Comparison of ENCODE assay signal across 8 mouse cellular contexts in the genomic region with DNA sequence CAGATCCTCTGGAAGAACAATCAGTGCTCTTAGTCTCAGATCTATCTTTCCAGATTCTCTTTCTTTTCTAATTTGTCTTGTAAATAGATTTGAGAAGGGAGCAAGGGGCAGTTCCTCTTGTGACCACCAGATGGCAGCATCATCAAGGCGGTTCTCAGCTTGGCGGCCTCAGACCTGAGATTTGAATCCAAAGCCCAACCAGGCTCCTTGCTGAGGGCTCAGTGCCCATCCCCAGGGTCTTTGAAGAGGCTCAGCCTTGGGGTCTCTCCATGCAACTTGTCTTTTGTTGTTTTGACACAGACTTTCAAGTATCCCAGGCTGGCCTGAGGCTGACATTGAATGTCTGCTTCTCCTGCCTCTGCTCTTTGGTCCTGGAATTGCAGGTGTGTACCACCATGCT. TPM values are rescaled to one million over a fixed set of nuclear protein-coding genes. Genes with fewer than 3 reads are reported as not detected.
DNase-seq lines count a peak whose midpoint lies in the region; ATAC-seq and TF ChIP-seq lines count a peak whose summit lies in the region.

No protein-coding gene starts in this region.

- TF ChIP-seq POLR2A in testis, adult 2 months (IDR thresholded peaks at IDR 0.05; ENCODE audit: control insufficient read depth, low read depth, low read length): no peak

- TF ChIP-seq CTCF in heart, postnatal 0 days (IDR thresholded peaks at IDR 0.05; ENCODE audit: low read depth): peak; percentile 92
- TF ChIP-seq CTCF in testis, adult 2 months (IDR thresholded peaks at IDR 0.05; ENCODE audit: control insufficient read depth, insufficient read depth, insufficient replicate concordance, low read depth, low read length): peak; percentile 94

- no peak for ATAC-seq in heart, postnatal 0 days (ENCODE audit: insufficient read depth, low read depth)
- peak; percentile 49 for ATAC-seq in inflammation-experienced regulatory T-cells, adult 6 months

- TF ChIP-seq EP300 in heart, postnatal 0 days (IDR thresholded peaks at IDR 0.05; ENCODE audit: low read depth): no peak

- 0 out of 2 replicates have a peak, but pooled peaks cover 3% of the 10 kb centered on the region for H3K9me3 ChIP-seq in heart, postnatal 0 days (replicated peaks; ENCODE audit: control insufficient read depth, low read length)

- WGBS in heart, postnatal 0 days: 0% methylated on average over 2 of the region's 2 CpGs

- H3K4me3 ChIP-seq in heart, postnatal 0 days (ENCODE audit: low read depth, low read length): no peak overlapping the region
- no peak overlapping the region for H3K4me3 ChIP-seq in testis, adult 2 months (ENCODE audit: control insufficient read depth, low read depth, low read length)

- H3K4me2 ChIP-seq in heart, postnatal 0 days (ENCODE audit: low read depth, low read length): no peak overlapping the region

- no peaks in the 10 kb centered on the region for H3K4me1 ChIP-seq in heart, postnatal 0 days (ENCODE audit: control insufficient read depth, insufficient read depth)
- peaks cover 11% of the 10 kb centered on the region for H3K4me1 ChIP-seq in testis, adult 2 months (ENCODE audit: control insufficient read depth, insufficient read depth, low read length)

- no peak for DNase-seq in heart, postnatal 0 days (ENCODE audit: low spot score)
- DNase-seq in heart, postnatal 25 days (ENCODE audit: low spot score): no peak
- DNase-seq in testis, postnatal 14 days (ENCODE audit: low spot score): no peak
- peak; percentile 32 for DNase-seq in cerebellum, adult 11-12 months
- DNase-seq in lung, postnatal 25 days (ENCODE audit: low spot score): peak; percentile 29
- DNase-seq in thymus, postnatal 14 days: peak; percentile 50

- no peak overlapping the region for H3K27ac ChIP-seq in heart, postnatal 0 days (ENCODE audit: low read depth)
- H3K27ac ChIP-seq in testis, adult 2 months (ENCODE audit: control insufficient read depth, insufficient read depth, low read depth, low read length): no peak overlapping the region

- intact Hi-C loops in heart, postnatal 25 days (cut with DNase I): loop anchor here (1.0 to 5.0 kb wide), 2 partner anchors 258 to 436 kb away; no protein-coding TSS in a partner anchor

- H3K27me3 ChIP-seq in heart, postnatal 0 days (ENCODE audit: control insufficient read depth, insufficient read depth, low read length): peaks cover 78% of the 10 kb centered on the region
- peaks cover 7% of the 10 kb centered on the region; the same call in 1 of the 2 replicates for H3K27me3 ChIP-seq in testis, adult 2 months (ENCODE audit: control insufficient read depth, insufficient read depth, low read length)

- no peak overlapping the region for H3K9ac ChIP-seq in heart, postnatal 0 days (replicated peaks; ENCODE audit: low read depth, low read length)

- no peaks in the 10 kb centered on the region for H3K36me3 ChIP-seq in heart, postnatal 0 days (replicated peaks; ENCODE audit: control insufficient read depth, insufficient read depth, low read length)
- no peaks in the 10 kb centered on the region for H3K36me3 ChIP-seq in testis, adult 2 months (ENCODE audit: control insufficient read depth, insufficient read depth, low read length)

RNA-seq across cellular contexts. Expression of a gene that starts 10.4 kb away (rescaled TPM):
- total RNA-seq in heart, postnatal 0 days (2014; rRNA removed; ENCODE audit: low replicate concordance): not detected in 2 replicates
- polyA plus RNA-seq in heart, postnatal 0 days (2015; fragmentation: Nextera tagmentation; extraction: Ambion mirVana): 0.11 and 0.12 TPM in 2 replicates
- under 1 TPM in 1 of 2 experiments, not detected in 1; 0.20 TPM for total RNA-seq in heart, postnatal 25 days (2021)
- polyA plus RNA-seq in testis, adult 2 months (2012; rRNA removed): 41.2 and 42.8 TPM in 2 replicates
- not detected for polyA plus RNA-seq in inflammation-experienced regulatory T-cells, adult 6 months (2017; shearing (Covaris generic))

RNA-seq across cellular contexts. Expression of a gene that starts 10.6 kb away (rescaled TPM):
- 77.4 and 88.4 TPM in 2 replicates for total RNA-seq in heart, postnatal 0 days (2014; rRNA removed; ENCODE audit: low replicate concordance)
- 32.1 and 35.6 TPM in 2 replicates for polyA plus RNA-seq in heart, postnatal 0 days (2015; fragmentation: Nextera tagmentation; extraction: Ambion mirVana)
- 10 to 100 TPM; 16.0 to 16.9 TPM for total RNA-seq in heart, postnatal 25 days (2021)
- 191 and 200 TPM in 2 replicates for polyA plus RNA-seq in testis, adult 2 months (2012; rRNA removed)
- 1 to 10 TPM in 2 of 3 experiments, under 1 TPM in 1; 0.44 to 4.3 (median 4.1) TPM for polyA plus RNA-seq in inflammation-experienced regulatory T-cells, adult 6 months (2017; shearing (Covaris generic))

RNA-seq across cellular contexts. Expression of a gene that starts 18.9 kb away (rescaled TPM):
- total RNA-seq in heart, postnatal 0 days (2014; rRNA removed; ENCODE audit: low replicate concordance): 84.6 and 86.0 TPM in 2 replicates
- 31.6 and 35.4 TPM in 2 replicates for polyA plus RNA-seq in heart, postnatal 0 days (2015; fragmentation: Nextera tagmentation; extraction: Ambion mirVana)
- total RNA-seq in heart, postnatal 25 days (2021): 10 to 100 TPM; 34.5 to 37.5 TPM
- 41.3 and 41.9 TPM in 2 replicates for polyA plus RNA-seq in testis, adult 2 months (2012; rRNA removed)
- 10 to 100 TPM; 48.0 to 55.6 (median 52.6) TPM for polyA plus RNA-seq in inflammation-experienced regulatory T-cells, adult 6 months (2017; shearing (Covaris generic))

RNA-seq across cellular contexts. Expression of a gene that starts 40.3 kb away (rescaled TPM):
- total RNA-seq in heart, postnatal 0 days (2014; rRNA removed; ENCODE audit: low replicate concordance): not detected in 2 replicates
- polyA plus RNA-seq in heart, postnatal 0 days (2015; fragmentation: Nextera tagmentation; extraction: Ambion mirVana): 0.01 and 0.03 TPM in 2 replicates
- total RNA-seq in heart, postnatal 25 days (2021): under 1 TPM; 0.05 to 0.11 TPM
- polyA plus RNA-seq in testis, adult 2 months (2012; rRNA removed): 0.24 and 0.32 TPM in 2 replicates
- not detected for polyA plus RNA-seq in inflammation-experienced regulatory T-cells, adult 6 months (2017; shearing (Covaris generic))

RNA-seq across cellular contexts. Expression of a gene that starts 40.7 kb away (rescaled TPM):
- 6.1 and 6.7 TPM in 2 replicates for total RNA-seq in heart, postnatal 0 days (2014; rRNA removed; ENCODE audit: low replicate concordance)
- polyA plus RNA-seq in heart, postnatal 0 days (2015; fragmentation: Nextera tagmentation; extraction: Ambion mirVana): 36.2 and 40.1 TPM in 2 replicates
- total RNA-seq in heart, postnatal 25 days (2021): 10 to 100 TPM; 11.9 to 12.8 TPM
- polyA plus RNA-seq in testis, adult 2 months (2012; rRNA removed): 332 and 347 TPM in 2 replicates
- polyA plus RNA-seq in inflammation-experienced regulatory T-cells, adult 6 months (2017; shearing (Covaris generic)): 10 to 100 TPM; 36.3 to 49.1 (median 39.6) TPM

Comparison
In these comparisons a context has a peak if more than half of its experiments do, and no peak if none do; other contexts are left out.
1. DNase-seq: peak in cerebellum, adult 11-12 months (single experiment), lung, postnatal 25 days (single experiment) and thymus, postnatal 14 days (single experiment); none in heart, postnatal 0 days (single experiment), heart, postnatal 25 days (single experiment) and testis, postnatal 14 days (single experiment).
2. RNA of a gene that starts 10.4 kb away (polyA plus RNA-seq): 41.2 to 42.8 TPM in testis, adult 2 months; 0.11 to 0.12 TPM in heart, postnatal 0 days and not detected in inflammation-experienced regulatory T-cells, adult 6 months; every median in the first group is over 10 times any median in the second.